Mouse (Mus musculus): Measurements from ENCODE around the gene Atrn. TPM values are rescaled to one million over a fixed set of nuclear protein-coding genes. Genes with fewer than 3 reads are reported as not detected.
"Not testable (repeated sequence)": the region's sequence is repeated elsewhere in the genome, so short reads cannot be mapped to it uniquely, and the experiment has no call there.

The Atrn gene
- total and polyA plus RNA-seq, 2 experiments from 2014 or later, result 12.6 to 76.4 TPM

DNA sequence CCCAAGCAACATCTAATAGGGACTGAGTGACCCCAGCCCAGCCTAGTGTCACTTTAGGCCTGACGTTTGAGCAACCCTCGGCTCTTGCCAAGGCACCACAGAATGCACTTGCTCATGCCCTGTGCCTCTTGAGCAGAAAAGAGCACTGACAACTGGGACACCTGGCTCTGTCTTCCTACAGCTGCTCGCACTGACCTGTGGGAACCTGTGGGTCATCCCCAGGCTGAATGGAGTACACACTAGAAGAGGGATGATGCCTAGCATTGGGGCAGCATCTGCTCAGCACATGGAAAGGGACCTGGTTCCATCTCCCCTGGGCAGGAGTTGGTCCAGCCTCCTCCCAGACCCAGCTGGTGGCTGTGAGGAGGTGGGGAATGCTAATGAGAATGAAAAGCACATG lies 120.6 kb downstream of the Atrn start:
- H3K4me3 ChIP-seq (ENCODE audit: low read length), result no peak overlapping the region
- no peaks in the 10 kb centered on the region for H3K27me3 ChIP-seq (ENCODE audit: insufficient read depth, low read length)
- H3K9me3 ChIP-seq (ENCODE audit: low read length), result no peaks in the 10 kb centered on the region
- no peaks in the 10 kb centered on the region; the same call in 1 of the 2 replicates for H3K4me1 ChIP-seq (ENCODE audit: insufficient read depth, low read length)
- H3K9ac ChIP-seq (replicated peaks; ENCODE audit: low read length), result no peak overlapping the region
- H3K27ac ChIP-seq, result no peak overlapping the region
- WGBS, result 82% methylated on average over 3 of the region's 3 CpGs
- ATAC-seq, result no peak
- no peak for TF ChIP-seq CTCF (IDR thresholded peaks at IDR 0.05; ENCODE audit: low read depth)
- no peak overlapping the region for H3K4me2 ChIP-seq (ENCODE audit: low read depth, low read length)
- no peak for DNase-seq (ENCODE audit: low spot score)
- H3K36me3 ChIP-seq (ENCODE audit: insufficient read depth, low read length), result peaks cover 34% of the 10 kb centered on the region

DNA sequence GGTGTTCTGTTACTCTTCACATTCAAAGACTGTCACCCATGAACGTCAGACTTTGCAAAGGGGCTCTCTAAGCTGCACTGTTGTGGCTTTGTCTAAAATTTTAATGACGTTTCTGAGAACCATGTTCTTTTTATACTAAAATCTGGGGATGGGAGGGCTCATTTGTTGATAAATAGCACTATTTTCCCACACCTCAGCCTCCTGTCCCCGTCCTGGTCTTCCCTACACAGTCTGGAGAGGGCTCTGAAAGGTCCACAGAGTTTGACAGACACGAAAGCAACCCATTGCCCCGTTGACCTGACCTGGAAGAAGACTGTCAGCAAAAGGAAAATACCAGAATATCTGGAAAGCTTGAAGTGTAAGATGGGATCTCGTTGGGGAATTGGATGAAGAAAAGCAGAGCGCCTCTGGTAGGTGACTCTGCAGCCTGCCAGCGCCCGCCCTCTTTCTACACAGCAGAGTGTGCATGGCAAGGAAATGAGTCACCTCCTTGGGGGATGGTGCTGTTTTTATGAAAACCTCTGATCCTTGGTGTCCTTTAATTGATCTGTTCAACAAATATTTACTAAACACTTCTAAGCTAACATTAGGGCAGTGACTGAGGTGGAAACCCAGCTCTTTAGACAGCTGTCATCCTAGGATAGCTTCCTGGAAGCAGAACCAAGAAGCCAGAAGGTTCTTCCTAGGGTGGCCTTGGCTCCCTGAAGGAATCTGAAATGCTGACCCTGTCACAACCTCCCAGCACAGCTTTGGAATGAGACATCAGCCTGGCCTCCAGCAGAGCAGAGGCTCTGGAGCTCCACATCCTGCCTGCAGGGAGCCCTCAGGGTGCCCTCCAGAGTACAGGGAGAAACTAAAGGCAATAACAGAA lies 123.0 kb downstream of the Atrn start:
- TF ChIP-seq CTCF (IDR thresholded peaks at IDR 0.05; ENCODE audit: low read depth), result no peak
- Histone ChIP-seq H3K9ac (replicated peaks; ENCODE audit: low read length) (no peak overlapping the region), H3K27me3 (ENCODE audit: insufficient read depth, low read length) (no peaks in the 10 kb centered on the region), H3K4me3 (ENCODE audit: low read length) (no peak overlapping the region), H3K36me3 (ENCODE audit: insufficient read depth, low read length) (peaks cover 17% of the 10 kb centered on the region), H3K9me3 (ENCODE audit: low read length) (no peaks in the 10 kb centered on the region), H3K4me1 (ENCODE audit: insufficient read depth, low read length) (no peaks in the 10 kb centered on the region; the same call in 1 of the 2 replicates), H3K27ac (no peak overlapping the region), H3K4me2 (ENCODE audit: low read depth, low read length) (no peak overlapping the region)
- WGBS, result 79% methylated on average over 9 of the region's 9 CpGs
- no peak for ATAC-seq
- no peak for DNase-seq (ENCODE audit: low spot score)

DNA sequence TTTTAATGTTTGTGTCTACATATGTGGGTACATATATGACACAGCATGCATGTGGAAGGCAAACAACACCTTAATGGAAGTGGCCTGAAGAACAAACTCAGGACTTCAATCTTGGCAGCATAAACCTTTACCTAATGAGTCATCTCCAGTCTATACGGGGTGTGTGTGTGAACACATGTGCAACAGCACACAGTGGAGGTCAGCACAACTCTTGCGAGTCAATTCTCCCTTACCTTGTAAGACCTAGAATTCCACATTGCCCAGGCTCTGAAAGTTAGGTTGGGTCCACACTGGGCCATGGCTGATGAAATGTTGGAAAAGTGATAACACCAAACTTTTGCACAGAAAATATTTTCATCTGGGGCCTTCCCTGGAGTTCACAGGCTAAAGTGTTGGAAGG lies 124.3 kb downstream of the Atrn start:
- H3K27ac ChIP-seq, result no peak overlapping the region
- no peaks in the 10 kb centered on the region; the same call in 1 of the 2 replicates for H3K4me1 ChIP-seq (ENCODE audit: insufficient read depth, low read length)
- no peak for ATAC-seq
- H3K36me3 ChIP-seq (ENCODE audit: insufficient read depth, low read length), result peaks cover 17% of the 10 kb centered on the region
- TF ChIP-seq CTCF (IDR thresholded peaks at IDR 0.05; ENCODE audit: low read depth), result no peak
- no peaks in the 10 kb centered on the region for H3K27me3 ChIP-seq (ENCODE audit: insufficient read depth, low read length)
- no peak overlapping the region for H3K9ac ChIP-seq (replicated peaks; ENCODE audit: low read length)
- H3K9me3 ChIP-seq (ENCODE audit: low read length), result no peaks in the 10 kb centered on the region
- WGBS, result 88% methylated on average over 2 of the region's 2 CpGs
- H3K4me2 ChIP-seq (ENCODE audit: low read depth, low read length), result no peak overlapping the region
- H3K4me3 ChIP-seq (ENCODE audit: low read length), result no peak overlapping the region
- DNase-seq (ENCODE audit: low spot score), result no peak

DNA sequence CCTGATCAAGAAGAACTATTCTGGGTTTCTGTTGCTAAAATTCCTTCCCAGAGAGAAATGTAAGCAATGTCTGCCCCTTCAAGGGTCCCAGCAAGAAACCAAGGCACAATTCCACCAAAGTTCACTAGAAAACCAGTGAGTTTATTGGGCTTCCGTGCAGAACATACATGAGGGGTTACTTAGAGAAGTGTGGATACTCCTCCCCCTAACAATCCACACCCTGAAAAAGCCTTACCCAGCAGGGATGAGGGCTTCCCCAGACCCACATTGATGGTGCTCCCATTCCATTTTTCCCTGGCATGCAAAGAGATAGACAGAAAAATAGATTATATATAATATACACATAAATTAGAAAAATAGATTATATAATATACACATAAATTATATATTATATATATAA lies 124.7 kb downstream of the Atrn start:
- Histone ChIP-seq H3K27ac (no peak overlapping the region), H3K9ac (replicated peaks; ENCODE audit: low read length) (no peak overlapping the region), H3K36me3 (ENCODE audit: insufficient read depth, low read length) (peaks cover 13% of the 10 kb centered on the region), H3K27me3 (ENCODE audit: insufficient read depth, low read length) (no peaks in the 10 kb centered on the region), H3K4me1 (ENCODE audit: insufficient read depth, low read length) (no peaks in the 10 kb centered on the region; the same call in 1 of the 2 replicates), H3K4me2 (ENCODE audit: low read depth, low read length) (no peak overlapping the region), H3K9me3 (ENCODE audit: low read length) (no peaks in the 10 kb centered on the region), H3K4me3 (ENCODE audit: low read length) (no peak overlapping the region)
- no peak for TF ChIP-seq CTCF (IDR thresholded peaks at IDR 0.05; ENCODE audit: low read depth)
- ATAC-seq (no peak), DNase-seq (ENCODE audit: low spot score) (no peak)
- 100% methylated on average over 1 of the region's 1 CpGs for WGBS

DNA sequence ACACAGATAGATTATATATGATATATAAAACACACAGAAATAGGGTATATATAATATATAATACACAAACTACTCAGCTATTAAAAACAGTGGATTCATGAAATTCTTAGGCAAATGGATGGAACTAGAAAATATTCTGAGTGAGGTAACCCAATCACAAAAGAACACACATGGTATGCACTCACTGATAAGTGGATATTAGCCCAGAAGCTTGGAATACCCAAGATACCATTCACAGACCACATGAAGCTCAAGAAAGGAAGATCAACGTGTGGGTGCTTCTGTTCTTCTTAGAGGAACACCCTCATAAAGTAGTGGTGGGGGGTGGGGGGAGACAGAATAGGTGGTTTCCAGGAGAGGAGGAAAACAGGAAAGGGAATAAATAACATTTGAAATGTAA lies 125.1 kb downstream of the Atrn start:
- H3K36me3 ChIP-seq (ENCODE audit: insufficient read depth, low read length), result peaks cover 11% of the 10 kb centered on the region; the same call in 1 of the 2 replicates
- H3K9ac ChIP-seq (replicated peaks; ENCODE audit: low read length); H3K9me3 ChIP-seq (ENCODE audit: low read length); H3K4me1 ChIP-seq (ENCODE audit: insufficient read depth, low read length); H3K27me3 ChIP-seq (ENCODE audit: insufficient read depth, low read length); H3K4me2 ChIP-seq (ENCODE audit: low read depth, low read length); H3K4me3 ChIP-seq (ENCODE audit: low read length); H3K27ac ChIP-seq; DNase-seq (ENCODE audit: low spot score); ATAC-seq: not testable (repeated sequence)
- 51% methylated on average over 1 of the region's 1 CpGs for WGBS

DNA sequence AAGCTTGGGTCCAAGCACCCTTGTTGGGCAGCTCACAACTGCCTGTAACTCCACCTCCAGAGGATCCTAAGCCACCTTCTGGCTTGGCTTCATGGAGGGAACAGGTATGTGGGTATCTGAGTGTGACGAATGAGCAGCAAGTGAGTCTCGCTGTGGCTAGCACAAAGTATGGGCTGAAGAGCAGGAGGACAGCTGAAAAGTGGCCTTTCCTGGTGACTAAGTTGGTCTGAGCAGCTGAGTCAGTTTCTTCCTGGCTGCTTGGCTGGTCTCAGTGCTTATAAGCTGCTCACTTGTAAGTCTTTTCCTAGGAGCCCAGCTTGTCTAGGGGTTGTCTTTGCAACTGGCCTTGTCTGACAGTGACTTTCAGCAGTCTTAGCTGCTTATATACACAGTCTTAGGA lies 130.0 kb downstream of the Atrn start:
- H3K4me2 ChIP-seq (ENCODE audit: low read depth, low read length), result no peak overlapping the region
- no peak for ATAC-seq
- DNase-seq (ENCODE audit: low spot score), result no peak
- H3K4me1 ChIP-seq (ENCODE audit: insufficient read depth, low read length), result peaks cover 6% of the 10 kb centered on the region; the same call in 1 of the 2 replicates
- no peaks in the 10 kb centered on the region for H3K27me3 ChIP-seq (ENCODE audit: insufficient read depth, low read length)
- H3K9me3 ChIP-seq (ENCODE audit: low read length), result no peaks in the 10 kb centered on the region
- no peak overlapping the region for H3K9ac ChIP-seq (replicated peaks; ENCODE audit: low read length)
- no peaks in the 10 kb centered on the region for H3K36me3 ChIP-seq (ENCODE audit: insufficient read depth, low read length)
- no peak overlapping the region for H3K4me3 ChIP-seq (ENCODE audit: low read length)
- TF ChIP-seq CTCF (IDR thresholded peaks at IDR 0.05; ENCODE audit: low read depth), result no peak
- H3K27ac ChIP-seq, result no peak overlapping the region
- 82% methylated on average over 2 of the region's 2 CpGs for WGBS

DNA sequence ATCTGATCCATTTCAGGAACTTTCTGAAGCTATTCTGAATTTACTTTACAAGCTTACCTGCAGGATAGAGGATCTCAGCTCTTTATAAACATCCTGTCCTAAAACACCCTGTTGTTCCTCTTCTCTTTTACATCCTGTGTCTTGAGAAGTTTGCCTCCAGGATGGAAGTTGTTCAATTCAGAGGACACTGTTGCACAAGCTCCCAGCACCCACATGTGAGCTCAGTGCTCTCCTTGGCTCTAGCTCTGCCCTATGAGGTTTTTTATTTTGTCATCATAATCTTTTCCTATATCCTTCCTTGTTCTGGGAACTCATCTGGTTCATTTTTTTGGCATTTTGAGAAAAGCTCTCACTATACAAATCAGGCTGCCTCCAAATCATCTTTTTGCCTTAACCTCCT lies 130.5 kb downstream of the Atrn start:
- H3K4me1 ChIP-seq (ENCODE audit: insufficient read depth, low read length), result peaks cover 6% of the 10 kb centered on the region; the same call in 1 of the 2 replicates
- no peaks in the 10 kb centered on the region for H3K36me3 ChIP-seq (ENCODE audit: insufficient read depth, low read length)
- no peak for ATAC-seq
- H3K27ac ChIP-seq, result no peak overlapping the region
- H3K9ac ChIP-seq (replicated peaks; ENCODE audit: low read length), result no peak overlapping the region
- H3K4me3 ChIP-seq (ENCODE audit: low read length), result no peak overlapping the region
- no peak for DNase-seq (ENCODE audit: low spot score)
- no peak overlapping the region for H3K4me2 ChIP-seq (ENCODE audit: low read depth, low read length)
- H3K27me3 ChIP-seq (ENCODE audit: insufficient read depth, low read length), result no peaks in the 10 kb centered on the region
- no peaks in the 10 kb centered on the region for H3K9me3 ChIP-seq (ENCODE audit: low read length)
- TF ChIP-seq CTCF (IDR thresholded peaks at IDR 0.05; ENCODE audit: low read depth), result no peak

All from hindbrain, postnatal 0 days (tissue).